Mouse (Mus musculus): ENCODE results near the gene Rasip1.
"Not testable (repeated sequence)": the region's sequence is repeated elsewhere in the genome, so short reads cannot be mapped to it uniquely, and the experiment has no call there.

Gene Rasip1

DNA sequence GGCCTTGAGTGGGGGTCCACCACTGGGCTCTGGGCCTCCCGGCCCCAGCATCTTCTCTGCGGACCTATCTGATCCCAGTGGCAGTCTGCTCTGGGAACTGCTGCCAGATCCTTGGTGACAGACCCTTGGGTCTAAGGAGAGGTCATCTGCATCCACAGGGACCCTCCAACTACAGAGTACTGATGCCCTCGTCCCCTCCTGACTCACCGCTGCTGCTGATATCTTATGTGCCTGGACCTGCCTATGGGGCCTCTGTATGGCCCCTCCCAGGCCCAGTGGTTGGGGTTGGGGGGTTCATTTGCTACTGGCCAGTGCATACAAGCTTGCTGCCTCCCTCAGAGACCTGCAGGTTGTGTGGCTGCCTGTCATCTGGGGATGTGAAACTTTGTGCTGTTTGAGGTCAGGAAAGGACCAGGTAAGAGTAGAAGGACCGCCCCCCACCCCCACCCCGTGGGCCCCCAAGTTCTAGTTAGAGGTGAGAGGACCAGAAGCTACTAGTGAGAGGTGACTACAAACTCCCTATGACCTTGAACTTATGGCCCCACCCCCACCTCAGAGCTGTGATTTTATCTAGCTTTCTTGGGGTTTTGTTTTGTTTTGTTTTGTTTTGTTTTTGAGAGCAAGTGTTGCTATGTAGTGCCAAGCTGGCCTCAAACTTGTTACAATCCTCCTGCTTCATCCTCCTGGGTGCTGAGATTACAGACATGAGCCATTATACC is 17.7 kb downstream of the Rasip1 start:
- no peak for DNase-seq (ENCODE audit: low read depth, low spot score)

DNA sequence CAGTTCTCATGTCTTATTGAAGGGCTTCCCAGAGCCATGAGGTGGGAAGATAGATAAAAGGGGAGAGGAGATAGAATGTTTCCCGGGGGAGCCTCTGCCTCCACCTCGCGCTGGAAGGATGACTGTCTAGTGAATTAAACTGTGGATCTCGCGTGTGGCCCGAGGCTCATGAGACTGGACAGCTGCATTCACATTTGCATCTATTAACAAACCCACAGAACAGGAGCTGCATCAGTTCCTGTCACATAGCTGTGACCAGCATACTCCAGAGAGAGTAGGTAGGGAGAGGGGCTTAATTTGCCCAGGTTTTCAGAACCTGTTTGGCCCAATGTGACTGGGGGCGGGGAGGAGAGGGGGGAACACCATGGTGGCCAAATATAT is 18.3 kb downstream of the Rasip1 start:
- DNase-seq (ENCODE audit: low read depth, low spot score), result no peak

DNA sequence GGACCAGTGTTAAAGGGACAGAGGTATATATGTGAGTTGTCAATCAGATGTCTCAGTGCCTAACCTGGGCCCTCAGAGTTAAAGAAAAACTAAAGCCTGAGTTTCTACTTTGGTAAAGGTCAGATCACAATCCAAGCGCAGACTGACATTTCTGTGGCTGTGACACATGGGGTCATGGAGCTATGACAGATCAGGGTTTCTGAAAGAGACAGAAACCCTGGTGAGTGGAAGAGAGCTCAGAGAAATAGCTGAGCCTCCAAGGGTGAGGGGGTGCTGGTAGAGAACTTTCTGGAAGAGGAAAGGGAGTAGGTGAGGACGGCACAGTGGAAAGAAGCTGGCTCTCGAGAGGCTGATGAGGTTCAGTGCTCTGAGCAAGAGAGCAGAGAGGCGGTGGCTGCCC is 19.4 kb downstream of the Rasip1 start:
- DNase-seq (ENCODE audit: low read depth, low spot score), result no peak

DNA sequence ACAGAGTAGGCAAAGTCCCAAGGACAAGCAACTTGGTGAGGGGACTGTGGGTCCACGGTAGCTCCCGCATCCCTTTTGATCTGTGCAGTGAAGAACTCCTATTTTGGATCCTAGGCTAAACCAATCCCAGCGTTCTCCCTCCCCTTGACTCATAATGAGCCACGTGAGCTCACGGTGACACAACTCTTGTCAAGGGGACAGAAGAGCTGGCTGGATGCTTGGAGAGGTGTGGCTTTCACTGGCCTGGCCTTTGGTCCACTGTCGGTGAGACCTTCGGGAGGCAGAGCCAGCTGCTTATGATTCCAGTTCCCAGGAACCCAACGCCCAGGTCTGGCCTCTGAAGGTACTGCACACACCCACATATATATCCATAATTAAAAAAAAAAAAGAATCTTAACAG is 22.1 kb downstream of the Rasip1 start:
- DNase-seq (ENCODE audit: low read depth, low spot score), result no peak

DNA sequence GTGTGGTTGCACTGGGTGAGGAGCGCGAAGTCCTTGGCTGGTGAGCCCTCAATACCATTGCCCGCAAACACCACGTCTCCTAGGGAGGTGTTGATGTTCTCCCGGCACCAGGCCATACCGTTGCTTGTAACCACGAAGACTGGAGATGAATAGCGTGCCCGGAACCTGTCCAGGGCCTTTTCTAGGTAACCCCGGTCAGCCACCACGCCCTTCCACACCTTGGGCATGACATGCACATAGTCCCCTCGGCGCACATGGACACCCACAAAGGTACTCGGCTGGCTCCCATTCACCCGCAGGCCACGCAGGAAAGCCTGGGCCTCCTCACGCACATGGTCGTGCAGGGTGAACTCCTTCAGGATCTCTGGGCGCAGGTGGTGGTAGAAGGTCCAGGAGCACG is 23.2 kb downstream of the Rasip1 start:
- not testable (repeated sequence) for DNase-seq (ENCODE audit: low read depth, low spot score)

DNA sequence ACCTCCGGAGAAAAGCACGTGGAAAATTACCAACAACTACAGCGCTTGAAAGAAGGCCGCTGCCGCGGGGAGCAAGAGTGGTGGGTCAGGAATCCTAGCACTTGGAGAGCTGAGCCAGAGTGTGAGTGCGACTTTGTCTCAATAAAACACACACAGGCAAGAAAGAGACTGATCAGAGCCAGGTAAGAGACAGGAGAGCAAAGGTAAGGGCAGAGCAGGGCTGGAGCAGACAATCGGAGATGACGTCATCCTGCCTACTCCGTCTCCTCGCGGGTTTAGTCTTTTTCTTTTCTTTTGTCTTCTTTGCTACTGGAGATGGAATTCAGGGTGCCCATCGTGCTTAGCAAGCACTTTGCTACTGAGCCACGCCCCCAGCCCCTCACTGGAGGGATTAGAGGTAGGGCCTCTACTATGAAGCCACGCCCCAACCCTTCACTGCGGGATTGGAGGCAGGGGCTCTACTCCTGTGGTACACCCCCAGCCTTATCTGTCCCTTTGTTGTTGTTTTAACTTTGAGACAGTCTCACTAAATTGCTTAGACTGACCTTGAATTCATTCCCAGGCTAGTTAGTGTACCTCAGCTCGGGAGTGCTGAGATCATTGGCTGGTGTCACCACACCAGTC is 27.2 kb downstream of the Rasip1 start:
- DNase-seq (ENCODE audit: low read depth, low spot score), result no peak

DNA sequence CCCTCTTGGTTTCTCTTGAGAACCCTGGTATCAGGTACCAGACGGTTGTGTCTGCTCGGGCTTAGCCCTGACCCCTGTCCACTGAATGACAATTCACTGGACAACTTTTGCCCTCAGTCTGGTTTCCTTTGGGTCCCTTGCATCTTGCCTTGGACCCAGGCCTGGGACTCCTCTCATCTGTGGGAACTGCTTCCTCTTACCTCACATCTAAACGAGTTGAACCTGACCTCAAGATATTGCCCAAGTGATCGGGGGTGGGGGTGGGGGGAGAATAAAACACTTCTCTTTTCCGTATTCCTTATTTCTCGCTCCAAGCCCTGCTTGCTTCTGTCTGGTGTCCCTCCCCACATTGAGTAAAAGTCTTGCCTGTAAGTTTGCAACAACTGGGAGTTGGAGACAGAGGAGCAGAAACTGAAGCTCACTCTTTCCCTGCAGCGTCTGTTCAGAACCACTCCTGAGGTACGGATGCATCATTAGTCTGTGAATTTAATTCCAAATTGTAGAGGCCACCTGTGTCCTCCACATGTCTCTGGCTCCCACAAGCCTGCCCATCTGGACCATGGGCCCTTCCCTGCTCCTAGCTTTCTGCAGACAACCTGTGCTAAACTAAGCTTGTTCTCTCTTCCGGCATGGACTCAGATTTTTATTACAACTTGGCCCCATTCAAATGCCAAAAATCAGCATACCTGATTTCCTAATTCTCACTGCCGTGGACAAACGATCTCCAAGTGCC is 33.6 kb downstream of the Rasip1 start:
- DNase-seq (ENCODE audit: low read depth, low spot score), result no peak

DNA sequence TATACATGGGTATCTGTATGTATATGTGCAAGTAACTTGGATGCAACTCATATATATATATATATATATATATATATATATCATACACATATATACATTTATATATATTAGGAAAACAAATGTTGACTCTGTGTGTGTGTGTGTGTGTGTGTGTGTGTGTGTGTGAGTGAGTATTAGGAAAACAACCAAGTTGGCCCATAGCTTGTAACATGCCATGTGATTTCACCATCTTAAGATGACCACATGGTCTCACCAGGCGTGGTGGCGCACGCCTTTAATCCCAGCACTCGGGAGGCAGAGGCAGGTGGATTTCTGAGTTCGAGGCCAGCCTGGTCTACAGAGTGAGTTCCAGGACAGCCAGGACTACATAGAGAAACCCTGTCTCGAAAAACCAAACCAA is 34.4 kb downstream of the Rasip1 start:
- DNase-seq (ENCODE audit: low read depth, low spot score), result not testable (repeated sequence)

DNA sequence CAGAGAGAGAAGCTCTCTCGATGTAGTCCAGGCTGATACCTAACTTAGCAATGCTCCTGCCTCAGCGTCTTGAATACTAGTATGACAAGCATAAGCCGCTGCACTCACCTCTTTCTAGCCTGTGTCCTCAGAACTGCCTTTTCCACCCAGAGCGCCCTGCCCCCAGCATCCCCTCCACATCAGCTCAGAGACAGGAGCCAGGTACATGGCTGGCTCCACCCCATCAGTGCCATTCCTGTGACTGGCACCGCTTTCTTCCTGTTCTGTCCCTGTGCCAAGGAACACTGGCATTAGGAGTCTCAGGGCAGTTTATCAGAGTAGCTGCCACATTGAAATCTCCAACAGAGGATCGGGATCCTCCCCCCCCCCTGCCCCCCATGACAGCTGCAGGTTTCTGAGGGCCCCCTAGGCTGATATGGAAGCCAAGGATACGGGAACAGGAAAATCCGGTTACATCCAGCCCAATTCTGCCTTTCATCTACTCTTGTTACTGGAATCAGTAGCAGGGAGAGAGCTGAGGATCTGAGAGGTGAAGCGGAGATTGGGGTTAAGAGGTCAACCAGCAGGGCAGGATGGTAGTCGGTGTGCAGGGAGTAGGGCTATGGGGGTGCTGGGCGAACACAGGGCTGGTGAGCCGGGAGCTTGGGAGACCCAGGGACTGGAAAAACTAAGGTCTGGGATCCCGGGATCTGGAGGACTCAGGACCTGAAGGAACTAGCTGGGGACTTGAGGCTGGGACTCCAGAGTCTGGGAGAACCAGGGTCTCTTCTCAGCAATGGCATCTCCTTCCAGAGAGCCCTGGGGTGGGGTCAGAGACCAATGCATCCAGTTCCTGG is 38.2 kb downstream of the Rasip1 start:
- no peak for DNase-seq (ENCODE audit: low read depth, low spot score)

DNA sequence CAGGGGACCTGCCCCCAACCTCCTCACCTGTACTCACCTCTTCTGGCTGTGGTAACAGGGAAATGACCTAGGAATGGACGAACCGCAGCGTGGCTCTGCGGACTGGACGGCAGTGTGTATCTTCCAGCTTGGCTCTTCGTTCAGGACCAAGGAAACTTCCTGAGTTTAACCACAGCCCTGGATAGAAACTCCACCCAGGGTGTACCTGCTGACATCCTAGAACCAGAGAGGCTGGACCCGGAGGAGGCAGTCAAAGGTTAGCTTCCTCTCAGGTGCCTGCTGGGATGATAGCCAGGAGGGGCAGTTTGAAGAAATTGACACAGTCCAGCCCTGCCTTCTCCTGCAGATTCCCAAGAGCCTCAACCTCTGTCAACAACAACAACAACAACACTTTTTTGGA is 38.9 kb downstream of the Rasip1 start, which contains the start of gene Fut2:
Fut2 (minus strand) TSS at position 234 of the 400 bp plus-strand sequence.
- DNase-seq (ENCODE audit: low read depth, low spot score), result no peak

DNA sequence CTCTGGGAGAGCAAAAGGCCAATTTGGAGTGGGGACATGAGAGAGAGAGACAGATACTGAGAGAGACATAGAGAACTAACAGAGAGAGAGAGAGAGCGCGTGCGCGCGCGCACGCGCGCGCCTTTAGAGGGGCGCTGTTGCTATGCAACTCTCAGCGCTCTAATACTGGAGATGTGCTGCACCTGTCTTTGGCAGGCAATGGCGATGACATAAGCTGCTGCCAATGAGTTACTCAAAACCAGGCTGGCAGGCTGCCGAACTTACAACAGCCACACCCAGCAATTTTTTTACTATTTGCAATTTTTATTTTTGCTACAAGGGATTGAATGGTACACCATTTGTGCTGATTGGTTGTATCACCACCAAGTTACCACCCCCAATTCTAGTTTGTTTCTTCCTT is 40.5 kb downstream of the Rasip1 start:
- DNase-seq (ENCODE audit: low read depth, low spot score), result no peak

DNA sequence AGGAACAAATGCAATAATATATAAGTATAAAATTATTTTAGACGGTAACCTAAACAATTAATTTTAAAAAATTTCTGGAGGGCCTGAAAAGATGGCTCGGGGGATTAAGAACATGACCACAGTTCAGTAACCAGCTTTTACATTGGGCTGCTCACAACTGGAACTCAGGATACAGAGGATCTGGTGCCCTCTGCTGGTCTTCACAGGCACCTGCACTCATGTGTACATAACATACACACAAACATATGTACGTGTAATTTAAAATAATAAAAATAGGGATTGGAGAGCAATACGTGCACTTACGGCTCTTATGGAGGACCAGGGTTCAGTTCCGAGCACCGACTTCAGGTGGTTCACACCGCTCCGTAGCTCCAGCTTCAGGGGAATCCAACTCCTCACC is 41.6 kb downstream of the Rasip1 start:
- no peak for DNase-seq (ENCODE audit: low read depth, low spot score)

DNA sequence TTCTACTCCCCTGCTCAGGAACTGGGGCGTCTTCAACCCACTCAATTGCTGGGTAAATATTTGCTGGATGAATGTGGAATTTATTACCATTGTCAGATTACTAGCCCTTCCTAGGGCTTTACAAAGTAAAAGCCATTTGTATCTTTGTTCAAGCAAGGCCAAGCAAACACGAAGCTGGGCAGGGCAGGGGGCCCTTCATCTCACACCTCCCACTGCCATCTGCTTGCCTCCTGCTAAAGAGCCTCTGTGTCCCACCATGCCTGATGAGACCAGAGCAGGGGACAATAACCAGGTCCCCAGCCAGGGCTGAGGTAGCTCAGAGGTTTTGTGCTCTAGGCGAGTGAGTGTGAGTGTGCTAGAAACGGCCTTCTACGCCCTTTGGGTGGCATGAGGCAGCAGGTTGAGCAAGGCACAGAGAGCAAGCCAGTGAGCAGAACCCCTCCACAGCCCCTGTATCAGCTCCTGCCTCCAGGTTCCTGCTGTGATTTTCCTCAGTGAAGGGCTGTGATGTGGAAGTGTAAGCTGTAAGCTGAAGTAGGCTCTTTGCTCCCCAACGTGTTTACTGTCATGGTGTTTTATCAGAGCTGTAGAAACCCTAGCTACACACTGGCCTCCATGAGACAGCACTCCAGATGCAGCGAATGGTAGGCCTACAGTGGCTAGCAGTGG is 50.5 kb downstream of the Rasip1 start:
- no peak for DNase-seq (ENCODE audit: low read depth, low spot score)

DNA sequence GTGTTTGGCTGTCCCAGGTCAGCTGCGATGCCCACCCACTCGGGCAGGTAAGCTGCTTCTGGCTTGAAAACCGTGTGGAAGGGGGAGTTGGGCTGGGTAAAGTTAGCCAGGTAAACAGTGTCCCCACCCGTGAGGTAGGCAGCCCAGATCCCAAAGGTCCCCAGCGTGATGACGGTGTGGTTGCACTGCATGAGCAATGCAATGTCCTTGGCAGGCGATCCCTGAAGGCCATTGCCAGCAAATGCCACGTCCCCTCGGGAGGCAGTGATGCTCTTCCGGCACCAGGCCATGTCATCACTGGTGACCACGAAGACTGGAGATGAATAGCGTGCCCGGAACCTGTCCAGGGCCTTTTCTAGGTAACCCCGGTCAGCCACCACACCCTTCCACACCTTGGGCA is 51.2 kb downstream of the Rasip1 start:
- DNase-seq (ENCODE audit: low read depth, low spot score), result no peak

DNA sequence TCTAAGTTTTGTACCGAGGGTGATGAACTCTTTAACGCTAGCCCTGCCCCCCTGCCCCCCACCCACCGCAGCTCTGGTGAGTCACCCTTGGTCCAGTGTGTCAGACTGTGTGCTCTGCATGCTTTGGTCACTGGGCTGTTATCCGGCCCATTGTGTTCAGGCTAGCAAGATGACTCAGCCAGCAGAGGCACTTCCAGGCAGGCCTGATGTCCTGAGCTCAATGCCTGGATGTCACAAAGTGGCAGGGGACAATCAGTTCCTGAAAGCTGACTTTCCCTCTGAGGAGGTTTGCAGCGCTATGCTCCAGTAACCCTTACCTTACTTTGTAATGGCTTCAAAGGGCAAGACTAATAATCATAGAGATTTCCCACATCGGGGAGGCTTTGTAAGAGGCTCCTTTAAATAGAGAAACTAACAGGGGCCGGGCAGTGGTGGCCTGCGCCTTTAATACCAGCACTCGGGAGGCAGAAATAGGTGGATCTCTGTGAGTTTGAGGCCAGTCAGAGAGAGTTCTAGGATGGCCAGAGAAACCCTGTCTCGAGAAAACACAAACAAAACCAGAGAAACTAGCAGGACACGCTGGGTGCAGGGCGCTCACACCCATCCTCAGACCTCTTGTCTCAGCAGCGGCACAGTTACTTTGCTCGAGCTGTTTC is 52.8 kb downstream of the Rasip1 start:
- no peak for DNase-seq (ENCODE audit: low read depth, low spot score)

DNA sequence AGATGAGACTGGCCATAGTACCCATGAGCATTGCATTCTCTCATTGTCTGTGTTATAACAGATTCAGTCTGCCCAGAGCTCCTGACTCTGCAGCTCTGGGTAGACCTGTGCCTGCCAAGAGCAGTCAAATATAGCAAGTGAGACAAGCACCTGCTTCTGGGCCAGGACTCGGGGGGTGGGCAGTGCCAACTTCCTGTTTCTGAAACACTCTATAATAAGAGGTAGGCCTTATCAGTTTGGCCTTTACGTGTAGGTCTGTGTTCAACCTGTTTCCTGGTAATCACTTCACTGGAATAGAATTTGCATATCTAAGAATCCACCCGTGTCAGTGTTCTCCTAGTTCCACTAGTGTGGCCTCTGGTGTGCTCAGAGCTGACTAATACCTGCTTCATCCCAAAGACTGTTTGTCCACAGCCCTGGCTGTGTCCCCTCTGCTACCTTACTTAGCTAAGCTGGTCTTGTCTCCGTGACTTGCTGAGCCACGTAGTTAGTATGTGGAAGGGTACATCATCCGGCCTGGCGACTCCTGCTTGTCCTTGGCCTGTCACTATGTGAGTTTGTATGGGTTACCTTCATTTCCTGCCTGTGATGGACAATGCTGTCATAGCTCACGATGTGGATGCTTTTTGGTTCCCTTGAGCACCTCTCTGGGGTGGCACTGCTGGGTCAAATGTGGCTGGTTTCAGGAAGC is 53.9 kb downstream of the Rasip1 start:
- no peak for DNase-seq (ENCODE audit: low read depth, low spot score)

DNA sequence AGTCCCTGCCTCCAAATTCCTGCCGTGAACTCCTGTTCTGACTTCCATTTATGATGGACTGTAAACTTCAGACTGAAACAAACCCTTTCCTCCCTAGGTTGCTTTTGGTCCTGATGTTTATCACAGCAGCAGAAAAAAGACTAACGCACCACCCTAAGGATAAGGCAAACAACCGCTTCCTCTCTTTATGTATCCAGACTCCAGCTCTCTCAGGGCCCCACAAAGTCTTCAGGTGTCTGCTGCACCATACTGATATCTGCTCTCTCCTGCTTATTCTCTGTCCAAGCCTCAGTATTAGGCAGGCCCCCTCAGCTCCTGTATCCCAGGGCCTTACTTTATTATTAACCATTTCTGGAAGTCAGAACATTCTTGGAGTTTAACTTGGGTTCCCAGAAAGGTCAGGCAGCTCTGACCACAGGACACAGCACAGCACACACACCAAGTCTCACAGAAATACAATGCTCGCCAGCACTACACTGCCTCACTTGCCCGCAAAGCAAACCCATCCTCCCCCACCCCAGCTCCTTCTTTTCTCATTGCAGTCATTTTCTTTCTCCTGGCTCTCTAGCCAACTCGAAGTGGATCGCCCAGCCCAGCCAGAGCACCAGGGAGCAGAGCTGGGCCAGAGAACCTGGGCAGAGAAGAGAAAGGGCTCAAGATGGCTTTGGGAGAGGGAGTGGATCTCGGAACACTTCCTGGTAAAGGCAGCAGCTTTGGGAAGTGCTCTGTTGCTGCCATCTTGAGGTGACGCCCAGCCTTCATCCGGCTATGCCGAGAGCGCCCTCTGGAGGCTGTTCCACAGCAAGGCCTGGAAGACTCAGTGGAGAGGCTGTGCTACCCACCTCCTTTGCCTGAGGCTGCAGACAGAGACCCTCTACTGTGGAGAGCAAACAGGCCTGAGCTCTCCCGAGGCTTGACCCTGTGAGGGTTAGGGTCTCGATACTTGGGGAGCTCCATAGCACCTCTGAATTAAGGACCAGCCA is 55.1 kb downstream of the Rasip1 start:
- DNase-seq (ENCODE audit: low read depth, low spot score), result peak; percentile 89

DNA sequence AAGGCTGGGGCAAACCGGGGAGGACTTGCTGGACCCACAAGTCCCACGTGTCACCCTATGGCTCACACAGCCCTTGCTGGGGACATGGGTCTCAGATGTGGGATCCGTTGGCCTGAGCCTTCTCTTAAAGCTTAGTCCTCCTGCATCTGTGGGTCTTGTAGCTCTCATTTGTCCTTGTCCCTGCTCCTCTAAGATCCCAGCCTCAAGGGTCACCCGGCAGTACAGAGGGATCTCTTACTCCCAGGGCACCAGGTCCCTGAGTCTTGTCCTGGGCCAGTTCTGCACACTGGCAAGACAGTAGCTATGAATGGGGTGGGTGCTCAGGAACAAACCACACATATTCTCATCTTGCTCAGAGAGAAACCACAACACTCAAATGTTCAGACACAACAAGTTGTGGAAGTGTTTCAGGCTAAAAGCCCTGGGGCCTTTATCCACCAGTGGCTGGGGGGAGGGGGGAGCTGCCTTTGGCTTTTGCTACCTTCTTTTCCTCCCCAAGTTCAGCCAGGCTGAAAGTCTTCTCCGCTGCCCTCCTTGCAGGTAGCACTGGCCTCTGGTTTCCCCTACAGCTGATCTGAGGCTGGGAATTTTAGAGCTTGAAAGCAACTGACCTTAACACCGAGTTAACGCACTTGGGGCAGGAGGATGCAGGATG is 56.2 kb downstream of the Rasip1 start, which contains the start of gene Ntn5:
Ntn5 (plus strand) TSS at position 627 of the 655 bp plus-strand sequence.
- no peak for DNase-seq (ENCODE audit: low read depth, low spot score)

All from embryo, embryonic 11.5 days (tissue).